Mouse (Mus musculus) urinary bladder, postnatal 4 days (tissue): ENCODE data around the gene Kcne2.
A peak's percentile ranks its signal among the peaks of the same experiment; 100 is the strongest.

ENCODE experiments used
- DNase-seq, 2 experiments: peaks; one replicate each; pipeline ENCODE4 v3.0.0; 2021 to 2022; ENCODE audit warnings: low spot score in 2 of 2

Gene Kcne2

DNA sequence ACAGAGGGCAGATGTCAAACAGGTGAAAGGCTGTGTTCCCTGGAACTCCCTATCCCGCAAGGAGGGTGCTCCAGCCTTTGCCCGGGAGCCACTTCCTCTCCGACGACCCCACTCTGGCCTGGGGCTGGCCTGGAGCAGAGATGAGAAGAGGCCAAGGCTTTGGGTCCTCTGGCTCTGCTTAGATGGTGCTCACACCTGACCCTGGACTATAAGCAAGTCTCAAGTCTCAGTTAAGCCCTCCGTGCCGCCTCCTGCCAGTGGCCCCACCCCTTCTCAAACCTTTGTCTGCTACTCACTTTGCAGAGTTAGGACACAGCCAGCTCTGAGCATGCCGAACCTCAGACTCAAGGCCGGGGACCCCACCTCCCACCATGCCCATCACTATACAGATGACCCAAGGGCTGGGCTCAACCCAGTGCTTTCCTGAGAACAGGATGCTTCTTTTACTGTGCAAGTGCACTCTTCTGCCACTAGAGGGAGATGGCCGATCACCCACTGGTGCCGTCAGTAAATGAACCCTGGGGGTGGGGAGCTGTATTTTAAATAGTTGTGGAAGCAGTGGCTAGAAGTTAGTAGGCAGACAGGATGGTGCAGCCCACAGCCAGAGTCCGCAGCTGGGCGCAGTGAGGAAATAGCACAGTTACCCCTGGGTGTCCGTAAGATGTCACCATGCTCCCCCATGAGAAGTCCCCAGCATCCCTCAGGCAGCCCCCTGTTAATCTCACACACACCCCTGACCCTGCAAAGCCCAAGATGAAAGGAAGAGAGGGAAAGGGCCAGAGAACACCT is 22.0 kb downstream of the Kcne2 start:
- DNase-seq = peak in 1 of 2 experiments; percentile 23

DNA sequence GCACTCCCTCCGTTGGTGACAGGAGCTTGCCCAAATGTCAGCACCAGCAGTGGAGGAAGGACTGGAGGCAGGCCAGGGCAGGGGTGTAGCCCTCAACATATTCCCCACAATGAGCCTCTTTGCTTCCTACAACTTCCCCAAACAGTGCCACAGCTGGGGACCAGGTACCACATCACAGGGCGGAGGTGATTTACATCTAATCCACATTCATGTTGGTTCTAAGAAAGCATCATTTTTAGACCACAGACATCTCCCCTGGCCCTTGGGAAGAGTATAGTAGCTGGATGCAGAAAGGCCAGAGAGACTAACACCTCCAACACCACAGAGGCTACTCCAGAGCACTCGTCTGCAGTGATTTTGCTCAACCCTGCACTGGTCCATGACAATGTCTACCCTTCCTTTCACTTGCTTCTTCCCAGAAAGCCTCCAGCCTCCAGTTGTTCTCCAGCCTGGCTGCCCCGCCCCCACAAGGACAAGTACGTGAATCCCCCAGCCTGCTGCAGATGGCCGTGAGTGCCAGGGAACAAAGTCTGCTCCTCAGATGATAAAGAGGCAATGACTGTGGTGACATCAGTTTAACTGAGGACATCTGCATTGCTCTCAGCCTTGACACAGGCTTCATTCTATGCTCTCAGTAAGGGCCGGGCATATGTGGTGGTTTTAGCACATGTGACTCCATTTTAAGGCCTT is 24.0 kb downstream of the Kcne2 start:
- no peak for DNase-seq

DNA sequence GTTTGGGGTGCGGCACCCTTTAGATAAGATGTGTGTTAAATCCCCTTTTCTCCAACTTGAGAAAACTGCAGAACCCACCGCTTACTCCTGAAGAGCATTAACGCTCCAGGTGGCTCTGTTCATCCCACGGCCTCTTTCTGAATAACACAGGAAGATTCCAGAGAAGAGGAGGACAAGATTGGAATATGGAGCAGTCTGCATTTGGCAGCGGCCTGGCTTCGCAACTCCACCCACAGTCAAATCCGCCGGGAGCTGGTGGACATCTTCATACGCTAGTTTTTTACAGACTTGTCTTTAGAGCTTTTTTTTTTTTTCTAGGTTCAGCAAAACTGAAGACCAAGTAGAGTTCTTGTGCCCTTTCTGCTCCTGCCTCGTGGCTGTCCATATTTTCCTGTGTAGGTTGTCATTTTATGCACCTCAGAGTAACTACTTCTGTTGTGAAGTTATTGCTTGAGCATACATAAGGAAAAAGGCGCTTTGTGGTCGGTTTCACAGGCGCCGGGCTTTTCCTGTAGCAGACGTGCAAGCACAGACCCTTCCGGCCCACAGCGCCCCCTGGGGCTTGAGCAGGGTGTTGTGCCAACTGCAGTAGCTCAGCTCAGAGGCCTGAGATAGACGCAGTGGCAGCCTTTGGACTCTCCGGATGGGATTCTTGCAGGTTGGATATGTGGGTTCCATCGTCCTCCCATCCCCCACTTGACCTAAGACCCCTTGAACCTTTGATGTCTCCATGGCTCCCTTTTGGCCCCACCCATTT is 27.3 kb downstream of the Kcne2 start:
- peak; percentile 36 to 72 for DNase-seq

GRCm38 (mm10) chr16:92320361-92320760 is 28.2 kb downstream of the Kcne2 start:
- DNase-seq = no peak

DNA sequence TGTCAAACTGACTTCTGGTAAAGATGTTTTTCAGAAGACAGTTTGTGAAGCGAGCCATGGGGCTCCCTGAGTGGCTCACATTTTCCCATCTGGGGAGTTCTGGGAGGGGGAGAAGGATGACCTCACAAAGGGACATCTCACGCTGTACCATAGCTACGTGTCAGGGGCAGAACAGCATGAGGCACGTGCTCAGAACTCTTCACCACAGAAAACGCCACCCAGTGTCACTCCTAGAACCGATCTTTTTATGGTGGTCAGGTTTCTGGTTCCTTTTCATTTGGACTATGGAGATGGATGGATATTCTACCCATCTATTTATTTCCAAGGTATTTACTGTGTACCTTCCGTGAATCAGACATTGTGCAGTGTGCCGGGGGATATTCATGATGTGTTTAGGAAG is 29.2 kb downstream of the Kcne2 start, which contains the start of gene Fam243:
Fam243 (minus strand) TSS at position 101 of the 400 bp plus-strand sequence.
- DNase-seq = no peak

DNA sequence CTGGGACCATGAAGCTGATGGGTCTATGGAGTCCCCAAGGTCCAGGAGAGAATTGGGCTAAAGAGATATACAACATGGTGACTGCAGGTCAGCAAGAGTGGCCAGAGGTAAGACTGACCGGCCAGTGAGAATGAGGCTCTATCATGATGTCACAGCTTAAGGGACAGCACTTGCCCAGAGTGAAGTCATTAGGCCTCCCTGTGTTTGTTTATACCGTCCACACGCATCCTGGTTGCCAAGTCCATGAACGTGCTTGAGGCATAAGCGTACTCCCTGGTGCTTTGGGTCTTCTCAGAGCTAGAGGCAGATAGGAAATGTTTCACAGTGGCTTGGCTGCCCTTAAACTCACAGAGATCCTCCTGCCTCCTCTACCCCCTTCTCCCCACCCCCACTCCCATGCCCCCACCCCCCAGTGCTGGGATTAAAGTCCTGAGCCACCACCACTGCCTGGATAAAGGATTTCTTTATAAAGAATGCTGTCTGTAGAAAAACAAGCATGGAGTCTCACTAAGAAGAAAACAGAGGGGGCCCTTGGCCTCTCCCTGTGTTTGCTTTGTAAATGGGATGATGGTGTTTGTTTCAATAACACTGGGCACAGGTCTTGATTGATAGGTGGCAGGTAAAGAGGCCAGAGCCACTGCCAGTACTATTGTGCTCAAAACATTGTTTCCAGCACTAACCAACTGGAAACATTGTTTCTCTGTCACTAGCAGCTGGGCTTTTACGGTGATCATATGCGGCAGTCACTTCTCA is 32.3 kb downstream of the Kcne2 start:
- no peak for DNase-seq

- no peak for DNase-seq
These were observed 32.8 kb downstream of the Kcne2 start for GRCm38 (mm10) chr16:92325062-92325406.

- no peak for DNase-seq
These were observed 35.7 kb downstream of the Kcne2 start for GRCm38 (mm10) chr16:92327911-92328310.

DNA sequence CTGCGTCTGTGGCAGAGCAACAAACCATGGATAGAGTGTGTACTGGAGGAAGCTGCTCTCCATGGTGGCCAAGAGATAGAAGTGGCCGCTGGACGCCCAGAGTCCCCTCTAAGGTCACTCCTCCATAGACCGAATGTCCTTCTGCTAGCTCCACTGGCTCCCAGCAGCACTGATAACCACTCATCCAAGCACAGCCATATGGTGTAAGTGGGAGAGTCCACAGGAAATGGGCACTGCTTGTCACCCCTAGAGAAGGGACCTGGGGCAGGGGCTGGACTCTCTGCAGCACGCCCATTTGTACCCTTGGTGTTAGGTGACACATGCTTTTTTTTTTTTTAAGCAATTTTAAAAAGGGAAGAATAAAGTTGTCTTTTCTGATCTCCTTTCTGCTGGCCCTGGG is 38.8 kb downstream of the Kcne2 start:
- no peak for DNase-seq

DNA sequence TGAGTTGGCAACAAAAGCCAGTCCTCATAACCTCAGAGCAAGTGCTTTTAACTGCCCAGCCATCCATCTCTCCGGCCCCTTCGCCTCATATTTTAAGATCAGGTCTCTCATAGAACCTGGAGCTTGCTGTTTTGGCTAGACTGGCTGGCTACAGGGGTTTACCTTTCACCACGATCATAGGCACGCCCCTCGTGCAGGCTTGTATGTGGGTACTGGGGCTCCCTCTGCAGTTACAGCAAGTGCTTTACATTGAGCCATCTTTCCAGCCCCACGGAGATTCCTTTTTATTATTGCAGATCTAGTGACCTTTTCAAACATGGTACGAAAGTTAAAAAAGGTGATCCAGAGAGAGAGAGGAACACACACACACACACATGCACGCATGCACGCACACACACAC is 42.4 kb downstream of the Kcne2 start:
- DNase-seq = no peak

DNA sequence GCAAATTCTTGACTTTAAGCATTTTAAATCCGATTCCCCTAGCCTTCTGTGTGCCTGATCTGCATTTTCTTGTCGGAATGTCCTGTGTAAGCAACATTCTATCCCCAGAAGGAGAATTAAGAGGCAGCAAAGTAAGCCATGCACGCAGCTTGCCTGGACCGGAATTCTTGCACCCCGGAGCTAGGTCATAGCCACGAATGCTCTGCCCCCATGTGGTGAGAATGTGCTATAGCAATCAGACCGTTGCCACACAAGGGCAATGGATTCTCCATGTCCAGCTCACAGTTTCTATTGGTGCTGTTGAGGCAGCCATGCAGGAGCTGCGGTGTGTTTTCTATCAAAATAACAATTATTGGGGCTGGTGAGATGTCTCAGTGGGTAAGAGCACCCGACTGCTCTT is 44.1 kb downstream of the Kcne2 start:
- DNase-seq = peak; percentile 66 to 81

DNA sequence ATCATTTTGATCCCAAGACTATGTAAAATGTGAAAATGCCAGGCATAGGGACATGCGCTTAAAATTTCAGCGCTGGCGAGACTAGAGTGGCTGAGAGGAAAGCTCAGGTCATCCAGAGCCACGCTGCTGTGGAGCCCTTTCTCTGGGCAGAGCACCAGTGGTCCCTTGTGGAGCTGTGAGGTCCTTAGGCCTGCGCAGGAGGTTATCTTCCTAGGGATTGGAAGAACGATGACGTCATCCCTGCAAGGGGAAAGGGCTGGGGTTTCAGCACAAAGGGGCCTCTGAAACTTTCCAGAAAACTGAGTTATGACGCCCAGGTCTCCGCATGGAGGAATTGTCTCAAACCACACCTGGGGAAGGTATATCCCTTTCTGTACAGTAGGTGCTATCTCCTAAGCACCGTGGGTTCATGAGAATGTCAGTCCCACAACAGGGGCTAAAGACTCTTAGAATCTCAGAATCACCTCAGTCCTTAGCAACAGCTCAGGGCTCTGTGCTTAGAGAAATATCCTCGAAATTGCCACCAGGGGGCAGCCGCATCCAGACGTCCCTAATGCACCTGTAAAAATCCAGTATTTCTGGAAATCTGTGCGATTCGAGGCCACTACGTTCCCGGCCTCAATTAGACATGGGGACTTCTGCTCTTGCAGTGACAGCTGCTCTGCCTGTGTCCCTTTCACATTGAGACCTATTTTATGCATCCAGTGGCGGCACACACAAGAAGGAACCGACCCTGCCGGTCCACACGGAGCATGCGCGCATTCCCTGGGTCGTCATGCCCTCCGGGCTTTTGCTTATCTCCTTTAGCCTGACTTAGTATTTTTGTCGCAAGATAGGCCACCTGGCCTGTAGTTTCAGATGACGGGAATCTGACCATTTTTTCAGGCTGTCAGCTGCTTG is 48.7 kb downstream of the Kcne2 start:
- DNase-seq = peak; percentile 36 to 67

DNA sequence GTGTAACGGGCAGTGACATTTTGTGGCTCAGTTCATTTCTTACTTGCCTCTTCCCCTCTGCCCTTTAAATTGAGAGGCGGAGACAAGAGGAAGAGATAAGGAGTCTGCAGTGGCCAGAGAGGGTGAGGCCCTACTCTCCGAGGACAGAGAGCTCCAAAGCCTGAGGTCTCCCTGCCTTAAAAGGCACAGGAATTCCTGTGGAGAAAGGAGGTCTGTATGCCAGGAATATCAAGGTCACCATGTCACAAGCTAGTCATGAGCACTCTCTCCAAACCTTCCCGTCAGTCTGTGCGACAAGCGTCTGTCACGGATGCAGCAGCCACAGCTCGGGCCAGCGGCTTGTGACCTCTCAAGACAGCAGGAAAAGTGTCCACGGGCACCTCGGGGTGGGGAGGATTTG is 53.0 kb downstream of the Kcne2 start:
- no peak for DNase-seq

GRCm38 (mm10) chr16:92346297-92346916 is 54.2 kb downstream of the Kcne2 start:
- peak in 1 of 2 experiments; percentile 57 for DNase-seq
